ENCODE assay signal across 9 mouse cellular contexts in genomic region chr4:53117610-53118009, GRCm38 (mm10). TPM values are rescaled to one million over a fixed set of nuclear protein-coding genes. Genes with fewer than 3 reads are reported as not detected.
DNase-seq lines count a peak whose midpoint lies in the region; ATAC-seq and TF ChIP-seq lines count a peak whose summit lies in the region.
"Had no signal": no experiment of that assay in that cellular context is flagged by ENCODE, and none has a peak within 500 bp of the region (broad histone marks: within the 10 kb centered on the region; RNA-seq: fewer than 3 reads in every experiment).

No protein-coding gene starts in this region.

- H3K4me2 ChIP-seq in liver, embryonic 11.5 days = no peak overlapping the region
- no peak overlapping the region for H3K4me2 ChIP-seq in liver, embryonic 14.5 days (ENCODE audit: low read depth)

- peaks cover 49% of the 10 kb centered on the region for H3K4me1 ChIP-seq in liver, adult 2 months (ENCODE audit: control insufficient read depth, insufficient read depth, low read length)
- peaks cover 19% of the 10 kb centered on the region for H3K4me1 ChIP-seq in liver, embryonic 11.5 days (replicated peaks; ENCODE audit: control insufficient read depth, insufficient read depth, low read length)
- H3K4me1 ChIP-seq in liver, embryonic 14.5 days (replicated peaks; ENCODE audit: control insufficient read depth in 2 of 2, insufficient read depth in 2 of 2, low read length in 1 of 2) = peaks cover 18 to 31% of the 10 kb centered on the region in 2 experiments

- no peak for TF ChIP-seq EP300 in liver, embryonic 14.5 days (IDR thresholded peaks at IDR 0.05; ENCODE audit: low read depth)

- H3K27me3 ChIP-seq in liver, adult 2 months (ENCODE audit: control insufficient read depth, insufficient read depth, low read length) = no peaks in the 10 kb centered on the region
- H3K27me3 ChIP-seq in liver, embryonic 11.5 days (replicated peaks; ENCODE audit: control insufficient read depth, insufficient read depth, low read length) = no peaks in the 10 kb centered on the region
- no peaks in the 10 kb centered on the region for H3K27me3 ChIP-seq in liver, embryonic 14.5 days (ENCODE audit: control insufficient read depth, insufficient read depth, low read length)

- peaks cover 26% of the 10 kb centered on the region for H3K36me3 ChIP-seq in liver, adult 2 months (ENCODE audit: control insufficient read depth, insufficient read depth, low read length)
- no peaks in the 10 kb centered on the region for H3K36me3 ChIP-seq in liver, embryonic 11.5 days (ENCODE audit: control insufficient read depth, insufficient read depth, low read length)
- H3K36me3 ChIP-seq in liver, embryonic 14.5 days (replicated peaks; ENCODE audit: control insufficient read depth, insufficient read depth, low read depth) = no peaks in the 10 kb centered on the region; the same call in 1 of the 2 replicates

- intact Hi-C loops in gastrocnemius, postnatal 14 days (cut with DNase I; ENCODE audit: low total_unique reads) = loop anchor here (2.0 to 10.0 kb wide), 2 partner anchors 77 to 237 kb away; no protein-coding TSS in a partner anchor

- no peak overlapping the region for H3K4me3 ChIP-seq in liver, adult 2 months (ENCODE audit: insufficient read depth, low read depth, low read length)
- no peak overlapping the region for H3K4me3 ChIP-seq in liver, embryonic 11.5 days (ENCODE audit: low read depth, low read length)
- no peak overlapping the region for H3K4me3 ChIP-seq in liver, embryonic 14.5 days (ENCODE audit: insufficient read depth in 1 of 2, low read depth in 2 of 2, low read length in 2 of 2)
- H3K4me3 ChIP-seq: erythroblast, embryonic 14.5 days had no signal

- no peak overlapping the region for H3K9ac ChIP-seq in liver, adult 2 months (ENCODE audit: low read depth, low read length)
- no peak overlapping the region for H3K9ac ChIP-seq in liver, embryonic 11.5 days (ENCODE audit: low read depth, low read length)
- H3K9ac ChIP-seq in liver, embryonic 14.5 days (replicated peaks) = no peak overlapping the region

- no peak for ATAC-seq in cerebellum, adult (ENCODE audit: insufficient number of reproducible peaks, low FRiP score, low TSS enrichment)
- ATAC-seq in liver, embryonic 11.5 days (replicated peaks; ENCODE audit: low FRiP score) = no peak
- no peak for ATAC-seq in liver, embryonic 14.5 days (ENCODE audit: insufficient read depth)

- peak; percentile 85 for TF ChIP-seq CTCF in liver, adult 2 months (IDR thresholded peaks at IDR 0.05; ENCODE audit: low read depth, low read length)
- TF ChIP-seq CTCF in liver, embryonic 14.5 days (IDR thresholded peaks at IDR 0.05; ENCODE audit: low read depth) = peak; percentile 73

- H3K27ac ChIP-seq in liver, adult 2 months (replicated peaks; ENCODE audit: insufficient read depth, low read depth, low read length) = peak overlapping the region; percentile 72; the same call in 1 of the 2 replicates
- no peak overlapping the region for H3K27ac ChIP-seq in liver, embryonic 11.5 days (ENCODE audit: low read depth, low read length)
- no peak overlapping the region for H3K27ac ChIP-seq in liver, embryonic 14.5 days

- no peaks in the 10 kb centered on the region for H3K9me3 ChIP-seq in liver, embryonic 11.5 days (ENCODE audit: control insufficient read depth, low read length)
- H3K9me3 ChIP-seq in liver, embryonic 14.5 days (ENCODE audit: control insufficient read depth, low read length) = no peaks in the 10 kb centered on the region

- no peak for TF ChIP-seq POLR2A in liver, adult 2 months (IDR thresholded peaks at IDR 0.05; ENCODE audit: extremely low read depth, insufficient read depth, low read length)

- peaks cover 10% of the 10 kb centered on the region for H3K79me2 ChIP-seq in liver, adult 2 months (ENCODE audit: control insufficient read depth, insufficient read depth, low read length)

- DNase-seq in cerebellum, postnatal 10 days = peak; percentile 50 to 56
- DNase-seq in liver, adult 2 months (ENCODE audit: extremely low read depth, low read depth, low spot score) = no peak
- DNase-seq in liver, embryonic 11.5 days (ENCODE audit: low spot score) = no peak
- DNase-seq in R1 (ENCODE audit: low read depth, low spot score) = peak; percentile 39
- no peak for DNase-seq in liver, embryonic 14.5 days (ENCODE audit: low read depth in 3 of 3, low spot score in 3 of 3)
- DNase-seq in layer of hippocampus, postnatal 14 days (ENCODE audit: low spot score in 2 of 2) = no peak
- no peak for DNase-seq in gastrocnemius, postnatal 14 days

RNA-seq across cellular contexts. Expression of gene Abca1, which starts 42.1 kb away (rescaled TPM):
- 65.4 and 89.1 TPM in 2 replicates for total RNA-seq in liver, adult 2 months (2014; rRNA removed)
- polyA plus RNA-seq in liver, adult 2 months (2012; rRNA removed) = 17.1 and 21.0 TPM in 2 replicates
- polyA plus RNA-seq in liver, embryonic 11.5 days (2014; fragmentation: Nextera tagmentation; extraction: Ambion mirVana) = 16.3 and 17.5 TPM in 2 replicates
- 5.7 and 7.0 TPM in 2 replicates for polyA plus RNA-seq in liver, embryonic 14.5 days (2012; rRNA removed)
- 12.0 and 13.1 TPM in 2 replicates for polyA plus RNA-seq in liver, embryonic 14.5 days (2014; fragmentation: Nextera tagmentation; extraction: Ambion mirVana)
- total RNA-seq in layer of hippocampus, postnatal 14 days (2021) = 10 to 100 TPM; 30.1 to 33.6 TPM
- 10 to 100 TPM; 14.7 to 25.4 TPM for total RNA-seq in gastrocnemius, postnatal 14 days (2021)

Comparison
In these comparisons a context has a peak if more than half of its experiments do, and no peak if none do; other contexts are left out.
1. DNase-seq: peak in cerebellum, postnatal 10 days (2 of 2) and R1 (single experiment); none in liver, adult 2 months (single experiment), liver, embryonic 11.5 days (single experiment), liver, embryonic 14.5 days (0 of 3), layer of hippocampus, postnatal 14 days (0 of 2) and gastrocnemius, postnatal 14 days (single experiment).